Mouse (Mus musculus): Measurements from ENCODE around the gene Hoxc9.
A peak's percentile ranks its signal among the peaks of the same experiment; 100 is the strongest.

The Hoxc9 gene

DNA sequence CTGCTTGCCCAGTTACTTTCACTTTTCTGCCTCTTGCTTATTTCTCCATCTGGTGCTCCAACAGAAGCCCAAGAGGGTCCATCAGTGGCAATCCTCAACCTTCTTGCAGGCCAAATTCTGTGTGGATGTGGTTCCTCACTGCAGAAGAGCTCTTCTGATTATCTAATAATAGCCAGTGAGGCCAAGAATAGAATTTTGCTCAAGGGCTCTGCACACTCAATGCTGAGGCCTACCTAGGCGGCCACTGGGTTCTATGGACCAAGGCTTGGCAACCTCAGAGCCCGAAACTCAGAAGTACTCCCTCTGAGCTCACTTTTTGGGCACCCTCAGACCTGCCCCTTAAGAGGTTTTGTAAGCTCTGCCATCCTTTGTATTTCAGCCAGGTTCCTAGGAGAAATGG, 25.1 kb downstream of the Hoxc9 start:
- no peak for DNase-seq

DNA sequence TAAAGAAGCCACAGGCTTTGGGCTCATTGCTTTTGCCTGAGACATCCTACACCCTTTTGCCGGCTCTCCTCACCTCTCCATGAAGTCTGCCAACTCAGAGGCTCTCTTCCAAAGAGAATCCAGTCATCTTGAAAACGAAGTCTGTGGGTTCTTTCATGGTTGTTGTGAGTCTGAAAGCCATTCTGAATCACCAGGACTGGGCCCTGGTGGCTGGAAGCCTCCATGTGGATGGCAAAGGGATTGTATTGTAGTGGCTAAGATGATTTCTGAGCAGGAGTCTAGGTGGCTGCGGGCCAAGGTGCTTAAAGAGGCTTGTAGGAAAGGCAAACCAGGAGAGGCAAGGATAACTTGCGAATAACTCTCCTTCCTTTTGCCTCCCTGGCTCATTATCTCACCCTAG, 25.9 kb downstream of the Hoxc9 start:
- DNase-seq = no peak

DNA sequence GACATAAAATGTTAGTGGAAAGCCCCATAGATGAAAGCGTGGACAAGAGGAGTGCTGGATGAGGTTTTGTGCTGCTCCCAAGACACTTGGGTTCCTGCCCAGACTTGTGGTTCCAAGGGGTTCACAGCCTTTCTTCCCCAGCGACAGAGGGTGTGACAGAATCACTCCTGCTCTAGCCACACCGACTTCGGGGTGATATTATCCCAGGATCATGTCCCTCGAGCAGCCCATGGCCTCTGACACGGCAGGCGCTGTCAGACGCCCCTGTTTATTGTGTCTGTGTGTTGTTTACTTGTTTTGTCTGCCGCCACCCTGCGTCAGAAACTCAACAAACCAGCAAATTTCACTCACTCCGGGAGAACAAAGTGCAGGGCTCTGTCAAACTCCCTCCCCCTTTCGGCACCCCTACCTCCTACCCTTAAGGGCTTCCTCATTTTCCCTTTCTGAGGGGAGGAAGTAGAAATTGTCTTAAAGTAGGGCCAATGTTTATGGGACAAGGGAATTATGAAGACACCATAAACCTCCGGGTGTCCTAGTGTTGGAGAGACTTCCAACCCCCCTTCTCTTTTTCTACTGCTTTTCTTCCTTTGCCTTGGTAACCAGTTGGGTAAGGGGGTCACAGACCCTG, 26.7 kb downstream of the Hoxc9 start:
- no peak for DNase-seq

DNA sequence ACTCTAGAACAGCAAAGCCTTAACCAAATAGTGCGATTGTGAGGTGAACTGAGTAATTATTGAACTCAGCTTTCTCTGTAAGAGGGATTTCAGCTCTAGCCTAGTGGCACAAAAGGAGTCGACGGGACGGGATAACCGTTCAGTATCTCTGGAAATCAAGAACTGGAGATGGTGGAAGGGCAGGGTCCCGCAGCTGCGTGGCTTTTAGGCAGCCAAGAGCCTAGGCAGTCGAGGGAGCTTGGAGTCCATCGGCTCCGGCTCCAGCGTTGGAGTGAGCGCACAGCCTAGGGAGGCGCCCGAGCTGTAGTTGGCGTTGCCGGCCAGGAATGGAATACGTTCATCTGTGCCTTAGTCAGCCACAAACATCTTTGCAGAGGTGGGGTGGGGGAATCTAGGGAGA, 29.1 kb downstream of the Hoxc9 start:
- DNase-seq = no peak

DNA sequence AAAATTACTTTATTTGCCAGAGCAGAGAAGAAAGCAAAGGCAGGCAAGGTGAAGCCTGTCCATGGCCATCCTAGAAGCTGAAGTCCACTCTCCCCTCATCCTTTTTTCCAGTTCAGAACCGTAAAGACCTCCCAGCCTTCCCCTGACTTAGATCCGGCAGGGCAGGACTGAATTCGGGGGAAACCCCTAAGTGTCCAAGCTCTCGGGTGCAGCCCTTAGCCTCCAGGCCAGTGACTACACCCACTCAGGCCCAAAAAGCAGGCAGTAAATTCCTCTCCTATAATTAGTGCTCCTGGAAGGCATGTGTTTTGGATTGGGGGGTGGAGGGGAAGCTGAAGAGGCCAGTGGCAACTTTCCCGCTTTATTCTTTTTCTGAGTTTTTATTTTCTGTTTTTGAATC, 29.6 kb downstream of the Hoxc9 start:
- DNase-seq = no peak

DNA sequence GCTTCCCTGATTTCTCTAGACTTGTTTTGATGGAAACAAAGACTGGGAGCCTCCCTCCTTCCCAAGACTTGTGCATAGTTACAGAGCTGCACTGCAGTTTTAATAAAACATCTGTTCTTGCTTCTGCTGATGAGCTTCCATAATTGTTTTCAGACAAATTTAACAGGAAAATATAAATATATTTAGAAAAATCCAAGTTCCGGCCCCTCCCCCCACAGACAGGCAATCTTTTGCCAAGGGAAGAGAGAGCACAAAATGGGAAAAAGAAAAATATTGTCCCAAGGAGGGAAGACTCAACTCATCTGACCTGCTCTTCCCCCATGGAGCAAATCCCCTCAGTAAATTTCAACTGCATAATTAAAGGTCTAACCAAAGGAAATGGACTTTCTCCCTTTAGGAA, 30.1 kb downstream of the Hoxc9 start:
- DNase-seq = no peak

DNA sequence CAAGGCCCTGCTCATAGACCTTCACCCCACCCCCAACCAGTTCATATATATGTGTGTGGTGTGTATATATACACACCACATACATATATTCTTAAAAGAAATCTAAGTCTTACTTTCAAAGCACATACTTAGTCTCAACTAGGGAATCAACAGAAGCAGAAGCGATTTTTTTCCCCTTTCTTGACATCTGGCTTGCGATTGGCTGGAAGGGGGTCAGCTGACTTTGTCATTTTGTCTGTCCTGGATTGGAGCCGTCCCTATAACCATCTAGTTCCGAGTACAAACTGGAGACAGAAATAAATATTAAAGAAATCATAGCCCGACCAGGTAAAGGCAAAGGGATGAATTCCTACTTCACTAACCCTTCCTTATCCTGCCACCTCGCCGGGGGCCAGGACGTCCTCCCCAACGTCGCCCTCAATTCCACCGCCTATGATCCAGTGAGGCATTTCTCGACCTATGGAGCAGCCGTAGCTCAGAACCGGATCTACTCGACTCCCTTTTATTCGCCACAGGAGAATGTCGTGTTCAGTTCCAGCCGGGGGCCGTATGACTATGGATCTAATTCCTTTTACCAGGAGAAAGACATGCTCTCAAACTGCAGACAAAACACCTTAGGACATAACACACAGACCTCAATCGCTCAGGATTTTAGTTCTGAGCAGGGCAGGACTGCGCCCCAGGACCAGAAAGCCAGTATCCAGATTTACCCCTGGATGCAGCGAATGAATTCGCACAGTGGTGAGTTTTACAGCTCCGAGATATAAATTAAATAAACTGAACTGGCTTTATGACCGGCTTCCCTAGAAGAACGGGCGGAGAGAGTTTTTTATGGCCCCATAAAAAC, 33.2 kb downstream of the Hoxc9 start:
- no peak for DNase-seq

DNA sequence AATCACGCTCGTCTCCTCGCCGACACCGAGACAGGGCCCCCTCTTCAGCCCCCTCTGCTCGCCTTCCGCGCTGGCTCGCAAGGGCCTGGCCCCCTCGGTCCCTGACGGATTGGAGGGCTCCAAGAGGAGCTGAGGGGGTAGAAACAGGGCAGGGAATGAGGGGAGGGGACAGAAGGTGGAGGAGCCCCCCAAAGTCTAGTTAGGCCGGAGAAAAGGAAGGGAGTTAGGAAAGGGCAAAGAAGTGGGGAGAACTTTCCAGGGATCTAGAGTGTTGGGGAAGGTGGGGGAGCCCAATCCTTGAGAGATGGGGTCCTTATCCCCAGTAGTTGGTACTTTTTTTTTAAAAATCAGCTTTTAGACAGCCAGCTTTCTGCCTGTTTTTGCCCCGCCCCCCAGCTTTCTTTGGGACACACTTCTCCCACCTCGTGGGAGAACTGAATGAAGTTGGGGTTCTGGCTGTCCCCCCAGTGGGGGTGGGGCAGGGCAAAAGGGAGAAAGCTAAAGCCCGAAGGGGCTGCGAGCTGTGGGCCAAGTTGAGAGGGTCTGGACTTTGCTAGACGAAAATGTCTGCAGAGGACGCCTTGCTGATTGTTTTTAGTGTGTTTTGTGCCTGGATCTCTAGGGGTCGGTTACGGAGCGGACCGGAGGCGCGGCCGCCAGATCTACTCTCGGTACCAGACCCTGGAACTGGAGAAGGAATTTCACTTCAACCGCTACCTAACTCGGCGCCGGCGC, 34.0 kb downstream of the Hoxc9 start:
- DNase-seq = no peak

DNA sequence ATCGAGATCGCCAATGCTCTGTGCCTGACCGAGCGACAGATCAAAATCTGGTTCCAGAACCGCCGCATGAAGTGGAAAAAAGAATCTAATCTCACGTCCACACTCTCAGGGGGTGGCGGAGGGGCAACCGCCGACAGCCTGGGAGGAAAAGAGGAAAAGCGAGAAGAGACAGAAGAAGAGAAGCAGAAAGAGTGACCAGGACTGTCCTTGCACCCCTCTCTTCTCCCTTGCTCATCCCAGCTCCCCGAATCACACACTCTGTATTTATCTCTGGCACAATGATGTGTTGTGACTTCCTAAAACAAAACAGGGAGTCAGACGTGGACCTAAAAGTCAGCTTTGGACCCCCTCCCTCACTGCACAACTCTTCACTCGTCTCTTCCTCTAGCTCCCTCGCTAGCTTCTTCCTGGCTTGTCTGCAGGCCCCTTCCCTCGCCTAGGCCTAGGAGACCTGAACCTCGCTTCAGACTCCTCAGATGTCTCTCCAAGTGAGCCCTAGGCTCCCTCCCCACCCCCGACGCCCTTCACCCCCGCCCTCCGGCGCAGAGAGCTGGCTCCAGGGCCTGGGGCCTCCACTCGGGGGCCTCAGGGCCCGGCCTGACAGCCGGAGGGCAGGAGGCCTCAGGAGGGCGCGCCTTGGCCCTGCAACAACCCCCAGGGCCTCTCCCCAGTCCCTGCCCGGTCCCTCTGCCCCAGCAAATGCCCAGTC, 34.8 kb downstream of the Hoxc9 start:
- DNase-seq = no peak

DNA sequence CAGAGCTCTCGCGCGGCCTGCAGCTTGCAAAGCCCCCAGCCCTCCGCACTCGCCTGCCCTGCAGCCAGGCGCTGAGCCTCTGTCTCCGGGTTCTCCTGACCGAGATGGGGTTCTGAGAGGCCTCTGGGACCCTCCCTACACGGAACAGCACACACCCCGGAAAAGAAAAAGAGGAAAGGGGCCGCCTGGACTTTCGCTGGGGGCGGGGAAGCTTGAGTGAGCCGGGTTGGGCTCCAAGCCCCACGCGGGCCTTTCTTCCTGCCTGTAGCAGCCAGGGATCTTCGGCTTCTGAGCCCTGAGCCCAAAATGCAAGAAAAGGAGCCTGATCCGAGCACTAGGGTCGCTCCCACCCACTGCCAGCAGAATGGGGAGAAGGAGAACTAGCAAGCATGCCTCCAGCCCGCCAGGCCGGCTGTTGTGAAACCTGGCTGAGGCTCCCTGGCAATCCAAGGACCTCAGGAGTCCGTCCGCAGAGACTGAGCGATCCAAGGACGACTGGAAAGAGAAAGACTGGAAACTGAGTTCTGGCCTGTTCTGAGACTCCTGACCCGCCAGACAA, 35.8 kb downstream of the Hoxc9 start:
- no peak for DNase-seq

DNA sequence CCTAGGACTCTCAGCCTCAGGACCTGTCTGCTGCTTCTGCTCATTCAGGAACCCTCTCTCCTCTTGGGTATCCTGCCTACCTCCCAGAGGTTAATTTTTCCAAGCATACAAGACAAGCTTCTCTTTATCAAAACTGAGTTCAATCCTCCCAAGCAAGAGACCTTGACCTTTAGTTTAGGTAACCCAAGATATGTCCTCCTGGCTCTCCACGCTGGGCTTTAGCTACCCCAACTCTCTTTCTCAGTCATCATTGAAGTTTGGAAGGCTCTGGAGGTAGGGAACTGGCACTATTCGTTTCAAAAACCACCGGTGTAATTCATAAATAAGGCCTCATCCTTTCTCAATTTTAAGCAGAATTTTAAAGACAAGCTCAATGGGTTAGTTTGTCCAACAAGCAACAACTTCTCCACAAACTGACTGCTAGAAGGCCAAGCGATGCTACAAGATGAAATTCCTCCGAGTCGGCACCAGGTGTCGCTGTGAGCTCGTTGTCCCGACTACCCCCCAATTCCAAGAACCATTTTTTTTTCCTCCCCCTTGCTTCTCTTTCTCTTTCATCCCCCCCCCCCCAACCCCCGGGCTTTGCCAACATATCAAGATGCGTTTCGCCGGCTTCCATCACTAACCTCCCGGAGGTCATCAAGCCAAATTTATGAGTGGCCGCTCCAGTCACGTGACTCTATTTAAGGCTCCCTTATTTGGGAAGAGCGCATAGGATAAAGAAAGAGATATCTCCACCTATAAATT, 37.2 kb downstream of the Hoxc9 start:
- peak; percentile 10 for DNase-seq

DNA sequence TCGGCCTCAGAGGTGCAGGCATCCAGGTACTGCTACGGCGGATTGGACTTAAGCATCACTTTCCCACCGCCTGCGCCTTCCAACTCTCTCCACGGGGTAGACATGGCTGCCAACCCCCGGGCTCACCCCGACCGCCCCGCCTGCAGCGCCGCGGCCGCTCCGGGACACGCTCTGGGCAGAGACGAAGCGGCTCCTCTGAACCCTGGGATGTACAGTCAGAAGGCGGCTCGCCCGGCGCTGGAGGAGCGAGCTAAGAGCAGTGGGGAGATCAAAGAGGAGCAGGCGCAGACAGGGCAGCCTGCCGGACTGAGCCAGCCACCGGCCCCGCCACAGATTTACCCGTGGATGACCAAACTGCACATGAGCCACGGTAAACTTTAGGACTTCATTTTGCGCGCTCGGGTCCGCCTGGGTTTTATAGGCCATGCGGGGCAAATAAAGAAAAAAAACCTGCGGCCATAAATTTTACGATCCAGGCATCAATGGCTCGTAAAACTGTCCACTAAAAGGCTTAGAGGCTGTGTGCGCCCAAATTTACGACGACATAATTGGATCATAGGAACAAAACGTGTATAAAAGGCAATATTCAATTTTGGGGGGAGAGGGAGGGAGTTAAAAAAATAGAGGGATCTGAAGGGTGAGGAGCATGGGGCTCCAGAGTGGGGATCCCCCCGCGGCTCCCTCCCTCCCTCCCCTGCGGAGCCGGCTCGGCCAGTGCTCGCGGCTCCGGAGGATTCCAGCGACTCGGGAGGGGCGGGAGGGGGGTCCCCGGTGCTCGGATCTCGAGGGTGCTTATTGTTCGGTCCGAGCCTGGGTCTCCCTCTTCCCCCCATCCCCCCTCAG, 38.1 kb downstream of the Hoxc9 start:
- no peak for DNase-seq

DNA sequence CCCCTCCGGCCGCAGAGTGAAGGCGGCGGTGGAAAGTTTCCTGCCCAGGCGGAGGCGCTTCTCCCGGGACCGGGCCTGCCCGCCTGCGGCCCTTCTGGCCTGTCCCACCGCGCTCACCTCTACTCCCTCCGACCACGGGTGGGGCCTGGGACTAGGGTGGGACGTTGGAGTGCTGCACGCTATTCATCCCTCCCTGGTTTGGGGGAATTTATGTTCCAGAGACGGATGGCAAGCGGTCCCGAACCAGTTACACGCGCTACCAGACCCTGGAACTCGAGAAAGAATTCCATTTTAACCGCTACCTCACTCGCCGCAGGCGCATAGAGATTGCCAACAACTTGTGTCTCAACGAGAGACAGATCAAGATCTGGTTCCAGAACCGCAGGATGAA, 38.8 kb downstream of the Hoxc9 start:
- no peak for DNase-seq

DNA sequence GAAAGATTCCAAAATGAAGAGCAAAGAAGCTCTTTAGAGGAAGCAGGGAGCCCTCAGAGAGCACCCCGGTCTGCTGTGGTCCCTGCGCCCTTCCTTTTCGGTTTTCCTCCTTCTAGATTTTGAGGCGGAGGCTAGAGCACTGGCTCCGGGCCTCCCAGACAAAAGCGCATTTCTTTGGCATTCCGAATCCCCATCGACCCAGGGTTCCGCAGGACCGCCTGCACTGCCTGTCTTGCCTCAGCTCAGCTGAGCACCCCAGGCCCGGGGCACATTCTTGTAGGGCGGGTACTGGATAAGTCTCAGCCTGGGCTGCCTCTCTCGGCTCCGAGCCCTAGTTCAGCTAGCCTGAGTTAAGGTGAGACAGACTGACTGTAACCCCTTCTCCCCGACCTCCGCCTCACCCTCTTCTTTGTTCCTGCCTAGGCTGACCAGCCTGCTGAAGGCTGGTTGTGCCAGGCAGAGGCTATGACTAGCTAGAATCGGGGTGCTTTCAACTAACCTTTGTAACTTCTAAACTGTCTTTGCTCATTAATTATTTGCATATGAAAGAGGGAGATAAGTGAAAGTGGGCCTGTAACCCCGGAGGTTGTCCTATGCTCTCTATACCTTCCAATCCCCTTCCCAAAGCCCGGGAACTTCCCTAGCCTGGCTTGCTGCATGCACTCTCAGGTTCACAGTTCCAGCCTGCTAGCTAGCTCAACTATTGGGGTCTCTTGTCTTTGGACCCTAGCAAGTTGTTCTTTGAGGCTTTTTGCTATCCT, 39.3 kb downstream of the Hoxc9 start:
- no peak for DNase-seq

DNA sequence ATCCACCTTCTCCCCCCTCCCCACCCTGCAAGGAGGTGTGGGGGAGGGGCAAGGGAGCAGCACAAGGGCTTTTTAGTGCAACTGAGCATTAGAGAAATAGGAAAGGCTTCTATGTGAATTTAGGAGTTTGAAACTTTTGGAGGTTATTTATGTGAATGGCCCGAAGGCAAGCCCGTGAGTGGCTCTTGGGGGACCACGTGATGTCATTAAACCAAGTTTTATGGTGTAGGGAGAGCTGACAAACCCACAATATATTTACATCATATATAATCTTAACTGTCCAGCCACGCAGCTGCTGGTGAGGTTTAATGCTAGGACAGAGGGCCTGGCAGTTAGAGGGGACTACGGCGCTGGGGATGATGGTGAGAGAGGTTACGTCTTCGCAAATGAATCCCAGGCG, 42.4 kb downstream of the Hoxc9 start, which contains the start of gene Hoxc4:
TSS of gene Hoxc4 (plus strand) at position 299 of the 400 bp plus-strand sequence.
- no peak for DNase-seq

DNA sequence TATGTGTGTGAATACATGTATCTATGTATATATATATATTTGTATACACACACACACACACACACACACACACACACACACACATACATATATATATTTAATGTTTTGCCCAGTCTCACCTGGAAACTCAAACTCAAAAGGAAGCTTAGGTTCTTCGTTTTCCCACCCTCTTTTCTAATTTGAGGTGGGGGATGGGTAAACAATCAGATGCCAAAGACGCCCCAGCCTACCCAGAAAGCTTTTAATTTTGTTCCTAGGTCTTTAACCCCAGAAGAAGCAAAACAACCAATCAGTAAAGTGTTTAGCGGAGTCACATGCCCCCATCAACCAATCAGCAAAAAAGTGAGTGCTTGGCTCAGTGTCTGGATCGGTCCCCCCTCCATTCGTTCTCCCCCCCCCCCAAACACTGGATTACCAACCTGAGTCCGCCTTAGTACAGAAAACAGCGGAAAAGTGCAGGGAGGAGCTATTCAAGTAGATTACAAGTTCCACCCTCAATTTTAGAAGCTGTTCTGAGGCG, 44.7 kb downstream of the Hoxc9 start:
- DNase-seq = no peak

DNA sequence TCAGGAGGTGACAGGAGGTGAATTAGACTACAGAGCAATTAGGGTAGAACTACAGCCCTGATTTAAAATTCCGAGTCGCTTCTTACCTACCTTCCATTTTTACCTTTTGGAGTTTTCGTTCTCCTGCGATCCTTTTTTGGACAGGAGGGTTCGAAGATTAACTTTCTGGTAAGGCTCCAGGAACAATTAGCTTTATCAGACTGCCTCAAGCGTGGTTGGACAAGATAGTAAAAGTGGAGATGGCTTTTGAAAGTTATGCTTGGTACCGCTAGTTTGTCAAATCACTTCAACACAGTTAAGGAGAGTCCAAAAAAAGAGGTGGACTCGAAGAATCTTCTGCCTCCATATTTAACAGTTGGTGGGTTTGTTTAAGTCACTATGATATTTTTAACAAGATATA, 45.3 kb downstream of the Hoxc9 start:
- DNase-seq = no peak

DNA sequence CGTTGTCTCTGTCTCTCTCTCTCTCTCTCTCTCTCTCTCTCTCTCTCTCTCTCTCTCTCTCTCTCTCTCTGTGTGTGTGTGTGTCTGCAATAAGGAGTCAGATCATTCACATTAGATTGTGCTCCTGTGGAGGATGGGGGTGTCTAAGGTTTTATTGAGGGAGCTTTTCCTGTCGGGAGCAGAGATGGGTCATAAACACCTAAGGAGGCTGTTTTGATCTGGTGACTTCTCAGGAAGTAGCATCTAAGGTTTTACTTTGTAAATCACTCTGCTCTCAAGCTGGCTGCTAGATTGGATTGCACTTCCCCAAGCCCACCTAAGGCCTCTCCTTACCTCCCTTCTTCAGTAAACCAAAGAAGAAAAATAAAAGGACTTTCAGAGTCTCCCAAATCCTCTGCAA, 47.9 kb downstream of the Hoxc9 start:
- DNase-seq = no peak

DNA sequence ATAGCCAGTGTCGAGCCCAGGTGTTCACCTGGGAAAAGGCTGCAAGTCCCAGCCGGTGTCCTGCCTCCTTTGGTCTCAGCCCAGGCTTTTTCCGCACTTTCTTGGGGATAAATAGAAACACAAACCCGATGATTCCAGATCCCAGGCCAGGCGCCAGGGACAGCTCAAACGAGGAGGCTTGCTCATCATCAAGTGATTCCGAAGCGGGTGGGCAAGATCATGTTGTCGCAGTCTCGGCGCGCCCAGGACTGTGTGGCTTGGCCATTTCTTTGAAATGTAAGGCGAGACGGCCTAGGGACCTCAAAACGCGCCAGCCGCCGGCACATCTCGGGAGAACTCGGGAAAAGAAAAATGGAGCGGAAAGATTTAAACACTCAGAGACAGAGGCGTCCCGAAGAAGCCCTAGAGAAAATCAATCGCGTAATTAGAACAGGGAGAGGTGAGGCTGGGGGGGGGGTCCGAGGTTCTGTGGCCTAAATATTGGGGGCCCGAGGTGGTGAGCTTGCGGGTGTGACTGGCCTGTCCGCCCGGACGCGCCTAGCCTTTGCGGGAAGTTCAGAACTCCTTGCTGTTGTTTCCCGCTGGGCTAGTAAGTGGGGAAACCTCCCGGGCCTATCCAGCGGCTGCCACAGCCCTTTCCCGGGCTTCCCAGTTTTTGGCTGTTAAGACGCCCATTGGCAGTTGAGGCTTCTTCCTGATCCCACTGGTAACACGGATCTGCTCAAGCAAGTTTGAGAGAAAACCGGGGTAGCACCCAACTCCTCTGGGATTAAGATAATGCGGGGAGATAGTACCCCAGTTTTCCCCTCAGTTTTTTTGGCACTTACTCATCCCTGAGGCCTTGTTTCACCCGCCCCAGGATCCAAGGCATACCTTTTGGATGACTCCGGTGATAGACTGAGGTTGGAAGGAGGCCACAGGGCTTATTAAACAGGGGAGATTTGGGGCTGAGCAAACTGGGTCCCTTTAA, 51.3 kb downstream of the Hoxc9 start:
- no peak for DNase-seq
